Mouse (Mus musculus): ENCODE results near the gene Ifna15.

The Ifna15 gene

DNA sequence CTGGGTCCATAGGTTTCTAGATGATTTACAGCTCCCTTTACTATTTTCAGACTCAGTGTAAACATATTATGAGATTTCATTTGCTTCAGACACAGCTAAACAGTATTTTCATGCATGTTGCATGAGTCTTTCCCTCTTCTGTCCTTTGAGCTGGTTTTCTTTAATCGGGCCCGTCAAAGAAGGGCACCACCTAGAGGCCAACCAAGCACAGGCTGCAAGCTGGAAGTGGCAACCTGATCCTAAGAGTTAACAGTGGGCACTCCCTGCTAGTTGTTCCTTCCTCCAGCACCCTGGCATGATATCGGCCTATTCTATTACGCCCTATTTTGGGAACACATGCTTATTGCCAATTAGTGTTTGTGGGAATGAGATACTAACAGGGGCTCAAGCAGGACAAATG is 43.6 kb downstream of the Ifna15 start:
- in situ Hi-C loops (cut with MboI) = no loop called here

DNA sequence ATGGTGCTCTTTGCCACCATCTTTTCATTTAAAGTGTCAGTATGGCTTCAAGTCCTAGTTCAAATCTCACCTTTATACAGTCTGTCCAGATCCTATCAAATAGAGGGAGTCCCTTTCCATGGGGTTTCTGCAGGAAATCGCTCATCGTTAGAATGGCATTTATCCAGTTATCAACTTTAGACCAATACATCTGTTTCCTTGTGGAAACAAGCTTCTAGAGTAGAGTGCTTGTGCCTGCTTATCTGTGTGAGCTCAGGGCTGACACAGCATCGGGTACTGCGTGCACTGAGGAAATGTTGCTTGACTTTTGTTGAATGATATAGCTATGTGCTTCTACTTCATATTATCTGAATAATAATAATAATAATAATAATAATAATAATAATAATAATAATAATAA is 44.3 kb downstream of the Ifna15 start:
- in situ Hi-C loops (cut with MboI) = no loop called here

Data from mature B cell (primary cell).